Mouse (Mus musculus): Measurements from ENCODE around the gene Nmt2. TPM values are rescaled to one million over a fixed set of nuclear protein-coding genes. Genes with fewer than 3 reads are reported as not detected.

Gene Nmt2
- total RNA-seq, 1 experiment from 2014 or later, result 18.0 TPM

Other genes with a start within 250 kb of the Nmt2 start
- gene Fam171a1, start 170.0 kb upstream of the Nmt2 start, total RNA-seq (2017), result not detected in 3 replicates
- 1.8 to 9.9 TPM (median 4.4 TPM) in 3 replicates for gene Rpp38, start 48.4 kb downstream of the Nmt2 start, total RNA-seq (2017)
- gene Acbd7, start 52.0 kb downstream of the Nmt2 start, total RNA-seq (2017), result 4.5 TPM in 1 of 3 replicates, not detected in the others
- not detected in 3 replicates for gene Olah, start 113.0 kb downstream of the Nmt2 start, total RNA-seq (2017)
- gene Meig1, start 138.4 kb downstream of the Nmt2 start, total RNA-seq (2017), result 2.1 to 6.9 TPM in 2 of 3 replicates, not detected in the other
- gene Dclre1c, start 139.9 kb downstream of the Nmt2 start, total RNA-seq (2017), result 18.0 to 38.5 TPM (median 22.6 TPM) in 3 replicates
- 0.11 to 4.4 TPM (median 0.87 TPM) in 3 replicates for gene Suv39h2, start 190.8 kb downstream of the Nmt2 start, total RNA-seq (2017)
- 6.8 to 13.6 TPM (median 9.7 TPM) in 3 replicates for gene Gm45902, start 228.6 kb downstream of the Nmt2 start, total RNA-seq (2017)
- 87.0 to 139 TPM (median 114 TPM) in 3 replicates for gene Hspa14, start 228.6 kb downstream of the Nmt2 start, total RNA-seq (2017)
- 0.68 TPM in 1 of 3 replicates, not detected in the others for gene Cdnf, start 228.8 kb downstream of the Nmt2 start, total RNA-seq (2017)

Data from monocyte, adult 5-6 weeks (primary cell).